Mouse (Mus musculus) neural tube, embryonic 11.5 days (tissue): ENCODE data around the gene Sgms2. TPM values are rescaled to one million over a fixed set of nuclear protein-coding genes. Genes with fewer than 3 reads are reported as not detected.

ENCODE experiments used
- ATAC-seq: fragments of 200-750 bp; cut with Nextera tagmentation; 2 replicates; pipeline ENCODE4 v1.8.0; 2017; ENCODE audit warnings: moderate number of reproducible peaks, mild to moderate bottlenecking, moderate TSS enrichment, moderate library complexity; ENCODE audit not compliant: insufficient read depth, low FRiP score, low TSS enrichment
- DNase-seq: peaks from one replicate; pipeline ENCODE4 v3.0.0-alpha.2; 2015; ENCODE audit warnings: low spot score
- H3K27ac ChIP-seq: fragments of 300-500 bp; sonication (generic); 2 replicates; pipeline ENCODE4 v1.5.1; 2014; ENCODE audit warnings: low read depth, mild to moderate bottlenecking, low read length
- H3K27me3 ChIP-seq: fragments of 300-500 bp; sonication (generic); 2 replicates; pipeline ENCODE4 v1.6.1; 2014; ENCODE audit warnings: mild to moderate bottlenecking, low read length, mixed read lengths; ENCODE audit not compliant: control insufficient read depth, insufficient read depth
- H3K36me3 ChIP-seq: fragments of 300-500 bp; sonication (generic); 2 replicates; pipeline ENCODE4 v1.6.1; 2014; ENCODE audit warnings: mild to moderate bottlenecking, low read length, moderate library complexity, mixed read lengths; ENCODE audit not compliant: control insufficient read depth, insufficient read depth
- H3K4me1 ChIP-seq: fragments of 300-500 bp; sonication (generic); 2 replicates; pipeline ENCODE4 v1.6.1; 2014; ENCODE audit warnings: low read length, mixed read lengths; ENCODE audit not compliant: control insufficient read depth, insufficient read depth
- H3K4me2 ChIP-seq: fragments of 300-500 bp; sonication (generic); 2 replicates; pipeline ENCODE4 v1.6.1; 2014; ENCODE audit warnings: low read depth, mild to moderate bottlenecking, moderate library complexity
- H3K4me3 ChIP-seq: fragments of 300-500 bp; sonication (generic); 2 replicates; pipeline ENCODE4 v1.5.1; 2014; ENCODE audit warnings: low read depth, low read length
- H3K9ac ChIP-seq: fragments of 300-500 bp; sonication (generic); 2 replicates; pipeline ENCODE4 v1.6.1; 2014; ENCODE audit warnings: mild to moderate bottlenecking, low read length
- H3K9me3 ChIP-seq: fragments of 300-500 bp; sonication (generic); 2 replicates; pipeline ENCODE4 v1.6.1; 2016; ENCODE audit warnings: low read length; ENCODE audit not compliant: control insufficient read depth
- WGBS: fragments of 180-500 bp; shearing (Covaris S2); extraction: QIAGEN DNeasy Blood & Tissue Kit; methylation state at CpG from one replicate; pipeline ENCODE4 v1.1.7; 2014; 5-methylcytosine and 5-hydroxymethylcytosine counted together
- polyA plus RNA-seq: library from polyadenylated mRNA; unstranded; fragments of >200 nt; fragmentation: Nextera tagmentation; extraction: Ambion mirVana; gene quantifications from 2 replicates; pipeline ENCODE4 v1.2.1, GENCODE M21; 2014

Gene Sgms2
- polyA plus RNA-seq, 1 experiment from 2014 or later: 0.52 TPM

- ATAC-seq: no peak
- Histone ChIP-seq H3K4me1 (no peaks in the 10 kb centered on the region), H3K36me3 (no peaks in the 10 kb centered on the region), H3K4me3 (no peak overlapping the region), H3K4me2 (no peak overlapping the region), H3K27me3 (no peaks in the 10 kb centered on the region), H3K9ac (no peak overlapping the region), H3K27ac (no peak overlapping the region), H3K9me3 (no peaks in the 10 kb centered on the region)
- no peak for DNase-seq
- 90% methylated on average over 5 of the region's 5 CpGs for WGBS
Observed at GRCm38 (mm10) chr3:131359011-131359410, 132.2 kb downstream of the Sgms2 start.

- Histone ChIP-seq H3K4me2 (no peak overlapping the region), H3K9ac (no peak overlapping the region), H3K27me3 (no peaks in the 10 kb centered on the region), H3K4me3 (no peak overlapping the region), H3K36me3 (no peaks in the 10 kb centered on the region), H3K9me3 (no peaks in the 10 kb centered on the region), H3K27ac (no peak overlapping the region), H3K4me1 (no peaks in the 10 kb centered on the region)
- ATAC-seq: no peak
- DNase-seq: no peak
- WGBS: 85% methylated on average over 5 of the region's 5 CpGs
Observed at GRCm38 (mm10) chr3:131358205-131358604, 133.0 kb downstream of the Sgms2 start.

- no peak overlapping the region for H3K4me2 ChIP-seq
- H3K36me3 ChIP-seq: no peaks in the 10 kb centered on the region
- no peak for DNase-seq
- 75% methylated on average over 3 of the region's 3 CpGs for WGBS
- no peak overlapping the region for H3K4me3 ChIP-seq
- H3K9me3 ChIP-seq: no peaks in the 10 kb centered on the region
- H3K27me3 ChIP-seq: no peaks in the 10 kb centered on the region
- no peak overlapping the region for H3K9ac ChIP-seq
- H3K27ac ChIP-seq: no peak overlapping the region
- no peaks in the 10 kb centered on the region for H3K4me1 ChIP-seq
- no peak for ATAC-seq
Observed at GRCm38 (mm10) chr3:131357643-131358042, 133.6 kb downstream of the Sgms2 start.

GRCm38 (mm10) chr3:131356026-131356425 lies 135.2 kb downstream of the Sgms2 start:
- DNase-seq: no peak
- ATAC-seq: no peak
- Histone ChIP-seq H3K4me2 (no peak overlapping the region), H3K4me1 (no peaks in the 10 kb centered on the region), H3K27me3 (no peaks in the 10 kb centered on the region), H3K9me3 (no peaks in the 10 kb centered on the region), H3K4me3 (no peak overlapping the region), H3K27ac (no peak overlapping the region), H3K9ac (no peak overlapping the region), H3K36me3 (no peaks in the 10 kb centered on the region)
- WGBS: 62% methylated on average over 5 of the region's 5 CpGs

- Histone ChIP-seq H3K27ac (no peak overlapping the region), H3K4me2 (no peak overlapping the region), H3K36me3 (no peaks in the 10 kb centered on the region), H3K4me1 (no peaks in the 10 kb centered on the region), H3K9me3 (no peaks in the 10 kb centered on the region), H3K9ac (no peak overlapping the region), H3K27me3 (no peaks in the 10 kb centered on the region), H3K4me3 (no peak overlapping the region)
- ATAC-seq (no peak), DNase-seq (no peak)
- 90% methylated on average over 7 of the region's 7 CpGs for WGBS
Observed at GRCm38 (mm10) chr3:131350539-131350938, 140.7 kb downstream of the Sgms2 start.

GRCm38 (mm10) chr3:131349013-131349412 lies 142.2 kb downstream of the Sgms2 start:
- Histone ChIP-seq H3K9ac (no peak overlapping the region), H3K4me1 (no peaks in the 10 kb centered on the region), H3K4me3 (no peak overlapping the region), H3K27me3 (no peaks in the 10 kb centered on the region), H3K4me2 (no peak overlapping the region), H3K36me3 (no peaks in the 10 kb centered on the region), H3K9me3 (no peaks in the 10 kb centered on the region), H3K27ac (no peak overlapping the region)
- WGBS: 83% methylated on average over 6 of the region's 6 CpGs
- DNase-seq (no peak), ATAC-seq (no peak)

GRCm38 (mm10) chr3:131348579-131348950 lies 142.6 kb downstream of the Sgms2 start:
- no peak overlapping the region for H3K4me2 ChIP-seq
- H3K4me1 ChIP-seq: no peaks in the 10 kb centered on the region
- H3K9me3 ChIP-seq: no peaks in the 10 kb centered on the region
- H3K9ac ChIP-seq: no peak overlapping the region
- no peak for DNase-seq
- H3K27me3 ChIP-seq: no peaks in the 10 kb centered on the region
- no peak overlapping the region for H3K27ac ChIP-seq
- no peak overlapping the region for H3K4me3 ChIP-seq
- 83% methylated on average over 3 of the region's 3 CpGs for WGBS
- no peak for ATAC-seq
- no peaks in the 10 kb centered on the region for H3K36me3 ChIP-seq

- DNase-seq (peak; percentile 37), ATAC-seq (peak; percentile 27; the same call in 1 of the 2 replicates)
- Histone ChIP-seq H3K4me2 (no peak overlapping the region), H3K4me1 (no peaks in the 10 kb centered on the region), H3K27ac (no peak overlapping the region), H3K9ac (no peak overlapping the region), H3K36me3 (no peaks in the 10 kb centered on the region), H3K4me3 (no peak overlapping the region), H3K9me3 (no peaks in the 10 kb centered on the region), H3K27me3 (no peaks in the 10 kb centered on the region)
- 50% methylated on average over 6 of the region's 6 CpGs for WGBS
Observed at GRCm38 (mm10) chr3:131347831-131348578, 143.2 kb downstream of the Sgms2 start.

GRCm38 (mm10) chr3:131345903-131346302 lies 145.3 kb downstream of the Sgms2 start:
- 94% methylated on average over 6 of the region's 6 CpGs for WGBS
- DNase-seq: no peak
- H3K9ac ChIP-seq: no peak overlapping the region
- ATAC-seq: no peak
- no peaks in the 10 kb centered on the region for H3K9me3 ChIP-seq
- H3K36me3 ChIP-seq: no peaks in the 10 kb centered on the region
- no peaks in the 10 kb centered on the region for H3K4me1 ChIP-seq
- H3K27ac ChIP-seq: no peak overlapping the region
- H3K4me2 ChIP-seq: no peak overlapping the region
- H3K4me3 ChIP-seq: no peak overlapping the region
- no peaks in the 10 kb centered on the region for H3K27me3 ChIP-seq
